Mouse (Mus musculus) urinary bladder, postnatal 36 days (tissue): Measurements from ENCODE around the gene Cyp4f39.
"Not testable (repeated sequence)": the region's sequence is repeated elsewhere in the genome, so short reads cannot be mapped to it uniquely, and the experiment has no call there.

ENCODE experiments used
- DNase-seq, 2 experiments: peaks; one replicate each; pipeline ENCODE4 v3.0.0; 2022; ENCODE audit warnings: low spot score in 2 of 2, mixed read lengths in 1 of 2

Cyp4f39 gene

DNA sequence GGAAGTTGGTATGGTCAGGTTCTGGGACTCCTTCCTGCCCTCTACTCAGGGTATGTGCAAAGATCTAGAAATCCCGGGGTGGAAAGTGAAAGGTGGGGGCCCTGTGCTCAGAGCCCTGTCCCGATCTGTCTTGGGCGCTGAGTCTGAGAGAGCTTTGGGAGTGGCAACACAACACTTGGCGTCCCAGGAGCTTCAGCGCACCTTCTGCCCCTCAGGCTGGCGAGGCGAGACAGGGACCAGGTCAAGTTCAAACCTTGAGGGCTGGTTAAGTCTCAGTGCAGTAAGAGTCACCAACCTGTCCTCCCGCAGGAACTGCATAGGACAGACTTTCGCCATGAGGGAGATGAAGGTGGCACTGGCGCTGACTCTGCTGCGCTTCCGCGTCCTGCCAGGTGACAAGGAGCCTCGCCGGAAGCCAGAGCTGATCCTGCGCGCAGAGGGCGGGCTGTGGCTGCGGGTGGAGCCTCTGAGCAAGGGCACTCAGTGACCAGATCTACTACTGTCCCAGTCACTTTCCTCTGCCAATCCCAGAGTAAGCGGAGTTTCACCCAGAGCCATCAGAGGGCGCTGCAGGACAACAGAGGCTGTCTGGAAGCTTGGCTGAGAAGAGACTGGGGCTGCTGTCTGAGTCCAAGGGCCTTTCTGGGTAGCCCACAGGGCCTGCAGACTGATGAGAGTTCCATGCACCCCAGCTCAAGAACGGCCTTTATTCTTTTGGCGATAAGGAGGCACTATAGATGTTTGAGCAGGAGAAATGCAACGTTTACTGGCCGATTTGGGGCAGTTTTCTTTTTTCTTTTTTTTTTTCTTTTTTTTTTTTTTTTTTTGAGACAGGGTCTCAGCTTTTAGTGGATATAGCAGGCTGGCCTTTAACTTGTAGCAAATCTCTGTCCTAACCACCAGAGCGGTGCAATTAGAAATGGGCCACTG, 76.2 kb downstream of the Cyp4f39 start:
- DNase-seq, result peak; percentile 79 to 88

DNA sequence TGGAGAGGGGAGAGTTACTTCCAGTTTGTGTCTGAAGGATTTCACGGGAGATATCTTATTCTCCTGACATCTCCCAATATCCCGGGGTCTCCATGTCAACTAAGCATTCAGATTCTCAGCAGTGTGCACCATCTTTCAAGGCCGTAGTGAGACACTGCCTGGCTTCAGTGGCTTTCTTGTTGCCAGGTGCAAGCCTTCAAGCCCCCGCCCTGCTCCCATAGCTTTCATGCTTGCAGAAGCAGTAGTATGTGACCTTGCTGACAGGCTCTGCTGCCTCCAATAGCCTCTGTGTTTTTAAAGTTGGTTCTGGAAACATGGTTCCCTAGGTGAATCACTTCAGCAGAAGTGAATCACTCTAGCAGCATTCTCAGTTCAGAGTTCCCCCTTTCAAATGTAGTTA, 79.8 kb downstream of the Cyp4f39 start:
- DNase-seq, result not testable (repeated sequence)

DNA sequence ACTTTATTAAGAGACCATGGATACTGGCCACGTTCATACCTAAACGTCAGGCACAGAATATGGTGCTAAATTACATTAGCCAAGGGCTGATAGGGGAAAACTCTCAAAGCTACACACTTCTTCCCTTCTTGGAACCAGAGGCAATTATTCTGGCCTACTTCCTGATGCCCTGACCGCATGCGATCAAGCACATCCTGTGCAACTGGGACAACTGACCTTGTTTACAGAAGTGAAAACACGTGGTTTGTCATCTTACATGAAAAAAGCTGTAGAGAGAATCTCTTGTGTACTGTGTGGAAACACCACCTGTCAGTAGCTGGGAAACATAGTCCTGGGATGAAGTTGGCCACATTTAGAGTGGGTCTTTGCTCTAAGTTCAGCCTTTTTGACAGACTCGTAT, 81.5 kb downstream of the Cyp4f39 start:
- DNase-seq, result no peak

DNA sequence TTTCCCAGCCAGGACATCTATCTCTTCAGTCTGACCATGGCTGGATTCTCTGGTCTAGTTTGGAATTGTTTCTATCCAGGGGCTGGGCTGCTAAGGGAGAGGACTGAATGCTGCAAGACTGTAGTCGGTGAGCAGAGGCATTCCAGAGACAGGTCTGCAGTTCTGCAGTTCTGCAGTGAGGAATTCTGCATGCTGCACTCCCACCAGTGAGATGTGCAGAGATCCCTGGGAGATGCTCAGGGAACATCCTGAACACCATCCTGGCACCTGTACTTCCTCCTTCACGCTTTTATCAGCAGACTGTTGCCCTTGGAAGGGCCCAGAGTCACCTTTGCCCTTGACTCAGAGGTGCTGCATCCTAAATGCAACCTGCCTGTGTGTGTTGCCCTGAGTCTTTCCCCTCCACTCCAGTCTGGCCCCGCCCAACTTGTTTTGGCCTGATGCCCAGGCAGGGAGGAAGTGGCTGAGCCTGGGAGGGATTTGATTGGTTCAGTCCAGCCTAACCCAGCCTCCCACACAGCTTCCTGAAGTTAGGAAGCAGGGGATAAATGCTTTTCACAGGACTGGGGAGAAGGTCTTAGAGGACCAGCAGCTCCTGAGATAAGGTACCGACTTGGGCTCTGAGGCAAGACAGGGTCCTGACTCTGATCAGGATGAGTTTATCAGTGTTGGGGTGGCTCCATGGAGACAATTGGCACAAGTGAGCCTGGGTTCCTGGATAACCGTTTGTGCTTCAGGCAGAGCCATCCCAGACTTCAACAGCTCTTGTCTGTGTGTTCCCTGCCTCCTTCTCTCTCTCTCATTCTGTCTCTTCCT, 83.7 kb downstream of the Cyp4f39 start, which contains the start of gene Cyp4f16:
TSS of gene Cyp4f16 (plus strand) at position 508 of the 816 bp plus-strand sequence.
- DNase-seq, result peak; percentile 90 to 91

DNA sequence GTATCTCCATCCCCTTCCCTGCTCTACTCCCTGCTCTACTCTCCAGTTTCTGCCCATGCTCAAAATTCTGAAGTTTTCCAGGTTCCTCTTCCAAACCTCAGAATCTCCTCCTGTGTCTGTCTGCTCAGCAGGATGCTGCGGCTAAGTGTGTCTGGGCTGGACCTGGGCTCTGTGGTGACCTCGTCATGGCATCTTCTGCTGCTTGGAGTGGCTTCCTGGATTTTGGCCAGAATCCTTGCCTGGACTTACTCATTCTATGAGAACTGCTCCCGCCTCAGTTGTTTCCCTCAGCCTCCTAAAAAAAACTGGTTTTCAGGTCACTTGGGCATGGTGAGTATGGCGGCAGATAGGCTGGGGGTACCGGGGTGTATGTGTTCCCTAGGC, 84.3 kb downstream of the Cyp4f39 start:
- DNase-seq, result no peak
